Mouse (Mus musculus) testis, adult 10 weeks (tissue): ENCODE results near the gene Gm12800. TPM values are rescaled to one million over a fixed set of nuclear protein-coding genes. Genes with fewer than 3 reads are reported as not detected.

Source experiments
- polyA plus RNA-seq: library from polyadenylated mRNA; stranded (reverse); fragments of 350-450 nt; fragmentation: Illumina TruSeq; extraction: RNeasy Lipid Tissue Mini Kit (QIAGEN cat#74804); gene quantifications from one replicate; pipeline ENCODE4 v1.2.3, GENCODE M21; 2014; ENCODE audit warnings: low read depth, low replicate concordance

The Gm12800 gene
- polyA plus RNA-seq = not detected

DNA sequence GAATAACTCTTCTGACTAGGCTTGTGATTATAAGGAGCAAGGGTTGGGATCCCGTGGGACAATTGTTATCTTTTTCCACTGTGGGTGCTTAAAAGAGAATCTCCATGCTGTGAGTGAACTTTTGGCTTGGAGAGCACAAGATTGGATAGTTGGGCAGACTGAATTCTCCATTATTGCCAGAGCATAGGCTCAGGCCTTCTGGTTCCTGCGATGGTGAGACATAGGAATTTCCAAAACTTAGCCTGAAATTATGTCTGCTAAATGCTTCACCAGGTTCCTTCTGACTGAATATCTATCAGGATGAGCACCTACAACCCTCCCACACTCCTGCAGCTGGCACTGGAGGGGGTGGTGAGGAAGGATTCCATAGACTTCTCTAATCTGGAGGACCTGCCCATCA is at the start of gene Gm12800:
TSS of gene Gm12800 (plus strand) at position 301 of the 400 bp plus-strand sequence.

DNA sequence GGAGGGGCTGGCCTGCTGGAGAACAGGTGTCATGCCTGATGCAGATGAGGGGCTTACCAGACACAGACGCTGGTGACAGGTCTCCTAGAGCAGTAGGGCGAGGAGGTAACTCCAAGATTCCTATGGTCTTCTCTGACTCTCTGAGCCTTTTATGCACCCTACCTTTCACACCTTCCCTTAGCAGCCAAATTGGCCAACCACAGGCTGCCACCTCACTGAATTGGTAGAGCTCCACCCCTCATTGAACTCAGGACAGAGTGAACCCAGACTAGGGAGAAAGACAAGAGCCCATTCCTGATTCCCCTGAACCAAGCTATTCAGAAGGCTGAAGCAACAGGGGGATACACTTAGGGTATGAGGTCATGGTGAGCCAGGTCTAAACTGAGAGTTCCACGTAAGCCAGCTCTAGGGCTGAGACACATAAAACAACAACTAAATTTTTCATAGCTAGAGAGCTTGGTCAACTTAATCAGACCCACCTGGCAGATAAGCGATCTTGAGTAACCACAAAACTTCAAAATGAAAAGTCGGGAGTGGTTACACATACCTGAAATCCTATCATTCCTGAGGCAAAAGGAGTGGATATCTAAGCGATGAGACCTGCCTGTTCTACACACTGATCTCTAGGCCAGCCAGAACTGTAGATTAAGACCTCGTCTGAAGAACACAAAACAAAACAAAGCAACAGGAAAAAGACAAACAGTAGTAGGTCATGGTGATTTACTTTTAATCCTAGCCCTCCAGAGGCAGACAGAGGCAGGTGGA is 15.1 kb upstream of the Gm12800 start, which contains the start of gene C130073F10Rik:
TSS of gene C130073F10Rik (minus strand) at position 134 of the 765 bp plus-strand sequence.

DNA sequence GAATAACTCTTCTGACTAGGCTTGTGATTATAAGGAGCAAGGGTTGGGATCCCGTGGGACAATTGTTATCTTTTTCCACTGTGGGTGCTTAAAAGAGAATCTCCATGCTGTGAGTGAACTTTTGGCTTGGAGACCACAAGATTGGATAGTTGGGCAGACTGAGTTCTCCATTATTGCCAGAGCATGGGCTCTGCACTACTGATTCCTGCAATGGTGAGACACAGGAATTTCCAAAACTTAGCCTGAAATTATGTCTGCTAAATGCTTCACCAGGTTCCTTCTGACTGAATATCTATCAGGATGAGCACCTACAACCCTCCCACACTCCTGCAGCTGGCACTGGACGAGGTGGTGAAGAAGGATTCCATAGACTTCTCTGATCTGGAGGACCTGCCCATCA is 31.2 kb downstream of the Gm12800 start, which contains the start of gene Gm12794:
TSS of gene Gm12794 (plus strand) at position 301 of the 400 bp plus-strand sequence.

Other genes starting within 250 kb of the Gm12800 start
- gene Lepr, start 191.7 kb upstream of the Gm12800 start, polyA plus RNA-seq = 1.6 TPM
- not detected for gene B020004J07Rik, start 65.1 kb upstream of the Gm12800 start, polyA plus RNA-seq
- not detected for gene C130073F10Rik, start 15.3 kb upstream of the Gm12800 start, polyA plus RNA-seq
- gene Gm12794, start 31.3 kb downstream of the Gm12800 start, polyA plus RNA-seq = not detected
- gene Gm12790, start 71.9 kb downstream of the Gm12800 start, polyA plus RNA-seq = not detected
- gene Gm12789, start 77.5 kb downstream of the Gm12800 start, polyA plus RNA-seq = not detected
- gene Pde4b, start 178.4 kb downstream of the Gm12800 start, polyA plus RNA-seq = 16.0 TPM